Mouse (Mus musculus): ENCODE data around the gene Clmn.

DNA sequence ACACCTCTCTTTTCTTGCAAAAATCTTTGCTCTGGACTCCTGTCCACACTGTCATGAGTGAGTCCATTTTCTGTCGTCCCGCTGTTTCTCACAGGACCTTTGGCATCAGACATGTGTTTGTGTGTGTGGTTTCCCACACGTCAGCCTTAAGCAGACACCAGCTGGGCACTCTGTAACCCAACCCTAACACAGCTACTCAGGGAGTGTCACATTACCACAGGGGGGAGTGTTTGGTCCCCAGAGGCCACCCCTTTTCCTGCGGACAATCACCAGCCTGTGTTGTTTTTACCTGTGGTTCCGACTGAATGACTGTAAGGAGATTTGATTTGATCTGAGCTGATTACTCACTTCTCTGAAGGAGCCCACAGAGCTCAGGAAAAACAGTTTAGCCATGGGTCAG lies 39.3 kb upstream of the Clmn start:
- TF ChIP-seq CHD1 (IDR thresholded peaks at IDR 0.05; ENCODE audit: low read depth, low read length) (no peak), GATA1 (IDR thresholded peaks at IDR 0.05; ENCODE audit: low read depth, low read length) (no peak), RCOR1 (IDR thresholded peaks at IDR 0.05; ENCODE audit: low read depth, low read length) (no peak), ETS1 (IDR thresholded peaks at IDR 0.05; ENCODE audit: low read depth, low read length) (no peak), TBP (IDR thresholded peaks at IDR 0.05; ENCODE audit: low read depth, low read length) (no peak), ZNF384 (IDR thresholded peaks at IDR 0.05; ENCODE audit: low read depth, low read length) (no peak), POLR2A (IDR thresholded peaks at IDR 0.05; ENCODE audit: control insufficient read depth in 1 of 2, insufficient read depth in 1 of 2, low read depth in 1 of 2, low read length in 2 of 2, poor library complexity in 1 of 2) (no peak)
